Mouse (Mus musculus): ENCODE data around the gene Pitpnm1.
"Not testable (repeated sequence)": the region's sequence is repeated elsewhere in the genome, so short reads cannot be mapped to it uniquely, and the experiment has no call there.

The Pitpnm1 gene

DNA sequence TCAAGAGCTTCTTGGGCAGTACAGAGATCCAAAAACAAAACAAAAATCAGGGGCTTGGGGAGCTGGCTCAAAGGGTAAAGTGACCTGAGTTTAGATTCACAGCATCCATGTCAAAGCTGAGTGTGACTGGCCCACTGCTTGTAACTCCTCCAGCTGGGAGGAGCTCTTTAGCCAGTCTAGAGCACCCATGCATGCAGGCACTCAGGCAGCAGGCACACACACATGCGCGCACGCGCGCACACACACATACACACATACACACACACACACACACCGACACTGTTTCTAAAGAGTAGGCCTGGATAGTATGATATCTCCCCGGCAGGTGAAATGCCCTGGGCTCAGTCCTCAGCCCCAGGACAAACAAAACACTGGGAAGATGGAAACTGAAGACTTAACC, 17.2 kb downstream of the Pitpnm1 start:
- no peak for DNase-seq (ENCODE audit: low read depth, low spot score)

DNA sequence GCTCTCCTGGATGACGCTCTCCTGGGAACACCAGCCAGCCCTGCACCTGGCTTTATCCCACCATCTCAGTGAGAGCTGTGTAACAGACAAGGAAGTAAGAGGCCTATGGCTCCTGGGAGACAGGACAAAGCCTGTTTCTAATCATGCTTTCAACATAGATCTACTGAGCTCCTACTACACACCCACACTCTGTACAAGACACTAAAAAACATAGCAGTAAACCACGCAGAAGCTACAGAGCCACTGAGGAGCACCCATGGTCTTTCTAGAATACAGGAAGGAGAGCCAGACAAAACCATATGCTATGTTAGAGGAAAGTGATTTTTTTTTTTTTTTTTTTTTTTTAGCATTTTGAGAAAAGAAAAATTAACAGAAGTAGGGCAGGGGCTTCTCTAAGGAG, 18.6 kb downstream of the Pitpnm1 start:
- DNase-seq (ENCODE audit: low read depth, low spot score): no peak

- DNase-seq (ENCODE audit: low read depth, low spot score): no peak
These were observed 20.1 kb downstream of the Pitpnm1 start for GRCm38 (mm10) chr19:4119716-4120487.

GRCm38 (mm10) chr19:4120496-4120895, 20.7 kb downstream of the Pitpnm1 start:
- DNase-seq (ENCODE audit: low read depth, low spot score): no peak

DNA sequence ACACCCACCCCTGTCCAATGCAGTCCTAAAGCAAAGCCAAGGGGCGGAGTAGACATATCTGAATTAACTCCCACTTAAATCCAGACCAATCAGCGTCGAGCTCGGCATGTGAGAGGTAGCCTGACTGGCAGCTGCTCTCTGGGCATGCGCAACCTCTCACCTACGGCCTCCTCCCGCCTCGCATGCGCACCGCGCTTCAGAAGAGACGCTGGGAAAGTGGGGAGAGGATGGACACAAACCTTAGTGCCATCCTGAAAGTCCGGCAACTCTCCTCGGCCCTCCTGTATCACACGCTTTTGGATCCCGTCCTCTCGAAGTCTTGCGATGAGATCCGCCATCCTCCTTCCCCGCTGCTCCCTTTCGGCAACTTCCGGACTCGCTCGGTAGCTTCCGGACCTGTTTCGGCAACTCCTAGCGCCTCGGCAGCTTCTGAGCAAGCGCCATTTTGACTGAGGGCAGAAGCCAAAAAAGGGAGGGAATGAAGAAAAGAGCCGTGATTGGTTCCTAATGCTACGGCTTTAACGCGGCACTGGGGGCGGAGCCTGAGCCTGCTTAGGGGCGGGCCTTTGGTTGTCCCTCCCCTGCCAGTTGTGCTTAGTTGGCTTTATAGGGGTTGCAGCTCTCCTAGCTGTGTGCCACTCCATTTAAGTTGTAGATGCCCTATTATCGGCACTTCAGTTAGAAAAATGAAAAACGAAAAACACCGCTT, 21.5 kb downstream of the Pitpnm1 start:
- DNase-seq (ENCODE audit: low read depth, low spot score): peak; percentile 98

GRCm38 (mm10) chr19:4121896-4122295, 22.1 kb downstream of the Pitpnm1 start:
- not testable (repeated sequence) for DNase-seq (ENCODE audit: low read depth, low spot score)

DNA sequence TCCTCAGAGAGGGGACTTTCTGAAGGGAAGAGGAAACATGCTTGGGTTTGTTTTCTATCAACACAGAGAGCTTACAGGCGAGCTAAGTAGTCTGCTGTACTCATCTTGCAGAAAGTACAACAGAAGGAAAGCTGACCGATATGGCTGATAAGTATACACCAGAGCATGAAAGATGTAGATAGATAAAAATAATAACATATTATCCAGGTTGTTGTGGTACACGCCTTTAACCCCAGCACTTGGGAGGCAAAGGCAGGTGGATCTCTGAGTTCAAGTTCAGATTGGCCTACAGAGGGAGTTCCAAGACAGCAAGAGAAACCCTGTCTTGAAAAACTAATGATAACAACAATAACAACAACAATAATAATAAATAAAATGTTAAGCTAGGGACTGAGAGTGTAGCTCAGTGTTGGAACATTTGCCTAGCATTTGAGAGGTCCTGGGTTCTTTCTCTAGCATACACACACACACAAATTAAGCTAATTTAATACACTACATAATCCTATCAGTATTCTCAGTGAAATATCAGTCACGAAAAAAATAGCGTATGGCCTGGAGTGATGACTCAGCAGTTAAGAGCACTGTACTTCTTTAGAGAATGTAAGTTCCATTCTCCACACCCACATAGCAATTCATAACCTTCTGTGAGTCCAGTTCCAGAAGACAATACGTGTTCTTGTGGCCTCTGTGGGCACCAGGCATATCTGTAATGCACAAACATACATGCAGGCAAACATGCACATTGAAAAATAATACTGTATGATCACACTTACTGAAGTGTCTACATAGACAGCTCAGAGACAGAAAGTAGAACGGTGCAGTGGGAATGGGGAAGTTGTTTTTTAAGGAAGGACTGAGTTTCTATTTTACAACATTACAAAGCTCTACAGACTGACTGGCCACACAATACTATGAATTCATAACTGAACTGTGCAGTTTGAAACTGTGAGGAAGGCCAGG, 22.9 kb downstream of the Pitpnm1 start:
- no peak for DNase-seq (ENCODE audit: low read depth, low spot score)

DNA sequence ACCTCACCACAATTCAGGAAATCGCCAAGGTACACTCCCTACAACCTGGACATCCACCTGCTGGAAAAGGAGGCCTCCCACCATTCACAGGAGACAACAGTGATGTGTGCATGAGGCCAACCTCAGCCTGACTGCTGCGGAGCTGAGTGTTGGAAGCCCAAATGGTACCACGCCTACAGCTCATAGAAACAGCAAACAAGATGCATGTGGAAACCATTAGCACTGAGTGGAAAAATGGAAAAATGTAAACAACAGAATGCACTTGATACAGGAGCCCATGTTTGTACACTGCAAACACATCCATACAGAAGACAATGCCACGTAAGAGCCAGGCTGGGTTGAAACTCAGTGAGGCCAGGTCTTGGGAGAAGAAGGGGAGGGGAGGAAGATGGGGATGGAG, 24.6 kb downstream of the Pitpnm1 start:
- no peak for DNase-seq (ENCODE audit: low read depth, low spot score)

DNA sequence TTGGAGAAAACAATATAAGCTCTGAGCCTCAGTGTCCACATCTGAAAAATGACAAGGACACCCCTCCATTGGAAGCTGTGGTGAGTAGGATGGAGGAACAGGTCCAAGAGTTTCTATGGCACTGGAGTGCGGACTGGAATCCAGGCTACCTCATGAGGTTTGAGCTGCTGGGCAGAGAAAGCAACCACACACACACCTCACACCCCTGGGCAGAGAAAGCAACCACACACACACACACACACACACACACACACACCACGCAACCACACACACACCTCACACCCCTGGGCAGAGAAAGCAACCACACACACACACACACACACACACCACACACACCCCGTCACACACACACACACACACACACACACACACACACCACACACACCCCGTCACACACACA, 25.5 kb downstream of the Pitpnm1 start:
- DNase-seq (ENCODE audit: low read depth, low spot score): not testable (repeated sequence)

- DNase-seq (ENCODE audit: low read depth, low spot score): peak; percentile 99
These were observed 26.2 kb downstream of the Pitpnm1 start, which contains the start of gene Aip for GRCm38 (mm10) chr19:4125741-4126696. Gene Aip (minus strand): TSS chr19:4125858.

GRCm38 (mm10) chr19:4126759-4127495, 27.1 kb downstream of the Pitpnm1 start:
- no peak for DNase-seq (ENCODE audit: low read depth, low spot score)

DNA sequence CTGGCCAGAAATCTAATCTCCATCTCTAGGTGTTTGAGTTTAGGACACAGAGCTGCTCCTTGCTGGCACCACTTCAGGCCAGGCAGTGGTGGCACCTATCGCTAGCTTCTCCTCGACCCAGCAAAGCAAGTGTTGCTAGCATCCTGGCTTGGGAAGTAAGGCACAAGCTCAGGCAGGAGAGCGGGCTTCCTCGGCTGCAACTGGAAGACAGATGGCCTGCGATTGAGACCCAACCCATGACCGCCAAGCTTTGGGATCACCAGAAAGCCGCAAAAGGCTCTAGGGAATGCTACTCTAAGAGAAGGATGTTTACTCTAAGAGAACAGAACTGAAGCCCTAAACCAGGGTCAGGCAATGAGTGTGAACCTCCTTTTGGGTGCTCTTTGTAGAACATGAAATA, 29.7 kb downstream of the Pitpnm1 start:
- DNase-seq (ENCODE audit: low read depth, low spot score): no peak

DNA sequence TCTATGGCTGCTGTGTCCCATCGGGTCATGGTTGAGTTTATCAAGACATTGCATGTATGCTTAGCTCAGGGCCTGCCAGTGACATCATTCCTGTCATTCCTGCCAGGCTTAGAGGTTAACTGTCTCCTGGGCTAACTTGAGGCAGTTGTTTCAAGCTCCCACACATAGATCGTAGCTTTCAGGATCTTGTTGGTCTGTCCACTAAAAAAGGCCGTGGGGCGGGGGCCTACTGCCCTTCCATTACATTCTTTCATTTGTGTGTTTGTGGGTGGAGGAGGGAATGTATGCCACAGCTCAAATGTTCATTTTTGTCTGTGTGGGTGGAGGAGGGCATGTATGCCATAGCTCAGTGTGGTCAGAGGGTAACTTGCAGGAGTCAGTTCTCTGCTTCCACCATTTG, 30.3 kb downstream of the Pitpnm1 start:
- no peak for DNase-seq (ENCODE audit: low read depth, low spot score)

- DNase-seq (ENCODE audit: low read depth, low spot score): no peak
These were observed 31.3 kb downstream of the Pitpnm1 start for GRCm38 (mm10) chr19:4131075-4131474.

DNA sequence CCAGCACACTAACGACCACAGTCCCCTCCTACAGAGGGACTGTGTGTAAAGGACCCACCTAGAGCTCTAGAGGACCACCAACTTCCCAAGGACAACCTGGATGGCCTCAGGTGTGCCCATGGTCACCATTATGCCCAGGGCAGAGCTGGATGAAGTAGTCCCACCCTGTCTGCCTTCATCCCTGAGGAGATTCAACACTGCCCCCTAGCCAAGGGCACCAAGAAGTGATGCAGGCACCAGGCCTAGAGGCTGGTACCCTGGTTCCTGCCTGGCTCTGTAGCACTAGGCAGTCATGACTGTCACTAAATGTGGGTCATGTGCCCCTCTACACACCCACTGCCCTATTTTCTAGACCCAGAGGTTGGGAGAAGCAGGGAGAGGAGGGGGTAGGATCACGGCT, 32.0 kb downstream of the Pitpnm1 start:
- no peak for DNase-seq (ENCODE audit: low read depth, low spot score)

GRCm38 (mm10) chr19:4134354-4134753, 34.6 kb downstream of the Pitpnm1 start:
- DNase-seq (ENCODE audit: low read depth, low spot score): no peak

GRCm38 (mm10) chr19:4135229-4135962, 35.6 kb downstream of the Pitpnm1 start:
- DNase-seq (ENCODE audit: low read depth, low spot score): peak; percentile 35

GRCm38 (mm10) chr19:4135963-4136345, 36.2 kb downstream of the Pitpnm1 start:
- peak; percentile 61 for DNase-seq (ENCODE audit: low read depth, low spot score)

- DNase-seq (ENCODE audit: low read depth, low spot score): peak; percentile 62
These were observed 36.7 kb downstream of the Pitpnm1 start for GRCm38 (mm10) chr19:4136463-4136862.

All from ZHBTc4 (cell line).